Mouse (Mus musculus): ENCODE measurements at regions not wholly inside any gene's neighbourhood (a gene's known extent, or its start where the extent isn't known, plus 50 kb on each side); places are given as distances from the start of the nearest gene placed in this dataset.
A peak's percentile ranks its signal among the peaks of the same experiment; 100 is the strongest.

- no peak for DNase-seq (ENCODE audit: low read depth, low spot score)
Measured at GRCm38 (mm10) chr4:93935692-93936091, 600.4 kb upstream of the Tusc1 start.

GRCm38 (mm10) chr4:93927117-93927516 lies 591.8 kb upstream of the Tusc1 start:
- DNase-seq (ENCODE audit: low read depth, low spot score), result no peak

GRCm38 (mm10) chr4:93924402-93924801 lies 589.1 kb upstream of the Tusc1 start:
- no peak for DNase-seq (ENCODE audit: low read depth, low spot score)

DNA sequence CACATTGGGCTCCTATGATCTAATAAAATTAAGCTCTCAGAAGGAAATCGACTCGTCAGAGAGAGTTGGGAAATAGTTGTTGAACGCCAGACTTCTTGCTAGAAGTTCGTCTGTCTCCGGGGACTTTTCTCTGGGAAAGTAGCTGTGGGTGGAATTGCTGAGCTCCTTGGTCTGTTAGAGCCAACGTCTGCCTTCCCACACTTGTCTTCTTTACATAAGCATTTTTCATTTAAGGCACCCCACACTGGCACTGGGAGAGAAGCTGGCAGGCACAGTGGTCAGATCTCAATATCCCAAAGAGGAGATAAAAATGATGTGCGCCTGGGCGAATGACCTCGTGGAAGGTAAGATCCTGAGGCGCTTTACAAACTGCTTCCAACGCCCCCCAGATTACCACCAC lies 551.3 kb upstream of the Tusc1 start:
- DNase-seq (ENCODE audit: low read depth, low spot score), result no peak

GRCm38 (mm10) chr4:93881318-93881717 lies 546.0 kb upstream of the Tusc1 start:
- no peak for DNase-seq (ENCODE audit: low read depth, low spot score)

- no peak for DNase-seq (ENCODE audit: low read depth, low spot score)
Measured at GRCm38 (mm10) chr4:93879351-93879872, 544.1 kb upstream of the Tusc1 start.

- peak; percentile 13 for DNase-seq (ENCODE audit: low read depth, low spot score)
Measured at GRCm38 (mm10) chr4:93873271-93873670, 538.0 kb upstream of the Tusc1 start.

DNA sequence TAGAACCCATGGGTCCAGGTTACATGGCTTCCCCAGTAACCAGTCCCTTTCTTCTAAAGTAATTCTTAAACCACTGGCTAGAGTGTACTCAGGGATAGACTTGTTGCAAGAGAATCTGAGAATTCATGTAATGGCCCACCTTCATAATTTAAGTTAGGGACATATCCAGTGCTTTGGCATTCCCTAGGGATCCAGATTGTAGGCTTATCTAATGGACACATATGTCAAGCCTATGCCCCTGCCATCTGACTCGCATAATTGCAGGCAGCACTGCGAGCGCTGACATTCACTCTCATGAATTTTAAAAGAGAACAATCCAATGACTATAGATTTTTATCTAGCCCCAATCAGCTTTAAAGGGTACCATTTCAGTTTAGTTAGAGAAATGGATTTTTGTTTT lies 518.1 kb upstream of the Tusc1 start:
- DNase-seq (ENCODE audit: low read depth, low spot score), result no peak

GRCm38 (mm10) chr4:93849178-93849577 lies 513.9 kb upstream of the Tusc1 start:
- no peak for DNase-seq (ENCODE audit: low read depth, low spot score)

GRCm38 (mm10) chr4:93830701-93831100 lies 495.4 kb upstream of the Tusc1 start:
- no peak for DNase-seq (ENCODE audit: low read depth, low spot score)

DNA sequence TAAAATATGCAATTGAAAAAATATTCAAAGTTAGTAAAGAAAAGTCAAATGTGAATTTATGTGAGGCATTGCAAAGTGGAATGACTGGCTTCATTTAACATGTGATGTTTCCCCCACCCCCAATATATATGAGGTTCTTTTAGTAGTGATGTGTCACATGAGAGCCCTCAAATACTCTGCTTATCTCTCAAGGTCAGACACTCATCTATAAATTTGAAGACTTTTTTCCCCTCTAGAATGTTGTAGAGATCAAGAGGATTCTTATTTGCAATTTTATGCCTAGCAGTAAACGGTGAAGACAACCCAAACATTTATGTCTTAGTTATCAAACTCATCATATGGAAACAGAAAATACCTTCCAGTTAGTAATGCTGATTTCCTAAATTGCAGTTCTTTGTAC lies 457.8 kb upstream of the Tusc1 start:
- DNase-seq (ENCODE audit: low read depth, low spot score), result no peak

GRCm38 (mm10) chr4:93790157-93790556 lies 454.8 kb upstream of the Tusc1 start:
- no peak for DNase-seq (ENCODE audit: low read depth, low spot score)

GRCm38 (mm10) chr4:93754497-93754896 lies 419.2 kb upstream of the Tusc1 start:
- no peak for DNase-seq (ENCODE audit: low read depth, low spot score)

- no peak for DNase-seq (ENCODE audit: low read depth, low spot score)
Measured at GRCm38 (mm10) chr4:93746326-93746725, 411.0 kb upstream of the Tusc1 start.

DNA sequence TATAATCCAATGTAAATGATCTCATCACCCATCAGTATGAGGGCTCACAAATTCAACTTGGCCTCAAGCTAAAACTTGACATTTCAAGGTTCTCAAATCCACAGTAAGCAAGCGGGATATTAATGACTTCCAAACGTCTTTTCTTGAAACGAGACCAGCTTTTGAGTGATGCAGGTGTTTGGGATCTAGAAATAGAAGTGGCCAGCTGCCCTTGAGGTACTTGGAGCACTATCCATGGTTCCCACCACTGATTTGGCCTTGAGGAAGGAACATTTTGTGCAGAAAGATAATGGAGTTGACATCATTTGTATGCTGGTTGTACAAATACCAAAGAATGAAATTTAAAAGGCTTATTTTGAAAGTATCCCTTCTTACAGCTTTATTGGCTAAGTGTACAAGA lies 378.4 kb upstream of the Tusc1 start:
- DNase-seq (ENCODE audit: low read depth, low spot score), result no peak

DNA sequence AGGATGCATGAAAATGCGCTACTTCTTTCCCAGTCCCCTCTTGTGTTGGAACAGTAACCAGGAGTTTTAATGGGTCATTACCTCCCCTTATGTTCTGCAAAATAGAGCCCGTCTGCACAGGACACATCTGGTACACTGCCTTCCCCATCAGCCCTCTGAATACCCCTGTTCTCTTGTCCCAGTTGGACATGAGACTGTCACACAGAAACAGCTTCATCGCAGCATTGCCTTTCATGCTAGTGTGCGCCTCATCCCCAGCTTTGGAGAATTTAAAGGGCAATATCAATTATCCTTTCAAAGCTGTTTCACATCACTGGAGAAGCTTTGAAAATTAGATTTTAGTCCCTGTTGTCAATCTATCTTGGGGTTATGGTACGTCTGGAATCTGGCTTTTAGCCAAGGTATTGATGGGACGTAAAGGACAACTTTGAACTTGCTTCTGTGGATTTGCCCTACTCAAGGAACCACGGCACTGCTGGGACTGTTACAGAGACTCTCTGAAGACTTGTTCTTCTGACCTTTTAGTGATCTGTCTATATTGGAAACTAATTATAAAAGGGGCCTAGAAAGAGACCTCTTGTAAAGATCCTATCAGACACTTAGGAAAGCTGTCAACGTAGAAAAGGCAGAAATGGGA lies 341.2 kb upstream of the Tusc1 start:
- DNase-seq (ENCODE audit: low read depth, low spot score), result no peak

GRCm38 (mm10) chr4:93675739-93676402 lies 340.6 kb upstream of the Tusc1 start:
- no peak for DNase-seq (ENCODE audit: low read depth, low spot score)

- no peak for DNase-seq (ENCODE audit: low read depth, low spot score)
Measured at GRCm38 (mm10) chr4:93669050-93669449, 333.7 kb upstream of the Tusc1 start.

DNA sequence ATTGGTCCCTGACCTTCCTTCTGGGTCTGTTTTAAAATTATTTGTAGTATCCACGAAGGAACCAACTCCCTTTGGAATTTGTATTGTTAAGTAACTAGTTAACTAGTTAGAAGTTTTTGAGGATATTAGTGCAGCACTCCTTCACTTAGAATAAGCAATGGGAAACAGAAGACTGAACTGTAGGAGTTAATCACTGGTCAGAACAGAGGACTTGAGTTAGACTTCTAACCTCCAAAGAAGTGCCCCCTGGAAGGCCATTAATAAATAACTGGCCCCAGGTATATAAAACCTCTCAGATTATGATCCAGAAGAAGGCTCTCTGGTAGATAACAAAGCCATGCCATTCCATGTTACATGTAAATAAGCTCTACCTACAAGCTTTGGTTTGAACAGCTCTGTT lies 329.0 kb upstream of the Tusc1 start:
- no peak for DNase-seq (ENCODE audit: low read depth, low spot score)

- DNase-seq (ENCODE audit: low read depth, low spot score), result no peak
Measured at GRCm38 (mm10) chr4:93638207-93638606, 302.9 kb upstream of the Tusc1 start.

DNA sequence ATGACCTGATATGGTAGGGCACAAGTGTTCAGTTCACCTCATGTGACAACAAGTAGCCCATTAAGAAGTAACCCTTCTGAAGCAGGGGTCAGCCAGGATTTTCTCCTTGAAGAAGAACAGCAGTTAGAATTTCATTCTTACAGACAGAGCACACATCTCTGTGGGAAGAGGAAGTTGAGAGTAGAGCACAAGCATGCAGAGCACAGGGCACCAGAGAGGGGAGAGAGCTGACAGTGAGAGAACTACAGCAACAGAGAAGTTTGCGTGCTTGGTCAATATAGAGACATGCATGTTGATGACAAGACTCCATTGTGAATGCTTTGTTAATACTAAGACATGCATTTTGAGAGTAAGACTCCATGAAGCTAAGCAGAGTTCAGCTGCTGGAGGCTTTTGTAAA lies 263.2 kb upstream of the Tusc1 start:
- no peak for DNase-seq (ENCODE audit: low read depth, low spot score)

DNA sequence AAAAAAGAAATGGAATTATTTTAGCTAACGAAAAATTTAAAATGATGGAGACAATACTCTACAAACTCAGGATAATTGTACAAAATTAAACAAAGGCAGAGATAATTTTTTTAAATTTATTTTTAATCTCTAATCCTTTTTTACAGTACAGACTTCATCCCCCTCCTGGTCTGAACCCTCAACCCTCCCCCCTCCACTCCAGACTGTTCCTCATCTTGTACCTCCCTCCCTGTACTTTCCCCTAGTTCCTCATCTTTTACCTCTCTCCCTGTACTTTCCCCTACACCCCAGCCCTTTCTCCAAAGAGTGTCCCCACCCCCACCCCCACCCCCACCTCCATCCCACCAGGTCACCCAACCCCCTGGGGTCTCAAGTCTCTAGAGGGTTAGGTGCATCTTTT lies 249.0 kb upstream of the Tusc1 start:
- DNase-seq (ENCODE audit: low read depth, low spot score), result no peak

- DNase-seq (ENCODE audit: low read depth, low spot score), result no peak
Measured at GRCm38 (mm10) chr4:93583670-93584303, 248.5 kb upstream of the Tusc1 start.
